Mouse (Mus musculus): ENCODE results near the gene 1700123L14Rik. TPM values are rescaled to one million over a fixed set of nuclear protein-coding genes. Genes with fewer than 3 reads are reported as not detected.
"Not testable (repeated sequence)": the region's sequence is repeated elsewhere in the genome, so short reads cannot be mapped to it uniquely, and the experiment has no call there.

1700123L14Rik gene
- 0.11 TPM in 1 of 2 replicates, not detected in the other for polyA plus RNA-seq (2016; fragmentation: Nextera tagmentation; extraction: Ambion mirVana)

DNA sequence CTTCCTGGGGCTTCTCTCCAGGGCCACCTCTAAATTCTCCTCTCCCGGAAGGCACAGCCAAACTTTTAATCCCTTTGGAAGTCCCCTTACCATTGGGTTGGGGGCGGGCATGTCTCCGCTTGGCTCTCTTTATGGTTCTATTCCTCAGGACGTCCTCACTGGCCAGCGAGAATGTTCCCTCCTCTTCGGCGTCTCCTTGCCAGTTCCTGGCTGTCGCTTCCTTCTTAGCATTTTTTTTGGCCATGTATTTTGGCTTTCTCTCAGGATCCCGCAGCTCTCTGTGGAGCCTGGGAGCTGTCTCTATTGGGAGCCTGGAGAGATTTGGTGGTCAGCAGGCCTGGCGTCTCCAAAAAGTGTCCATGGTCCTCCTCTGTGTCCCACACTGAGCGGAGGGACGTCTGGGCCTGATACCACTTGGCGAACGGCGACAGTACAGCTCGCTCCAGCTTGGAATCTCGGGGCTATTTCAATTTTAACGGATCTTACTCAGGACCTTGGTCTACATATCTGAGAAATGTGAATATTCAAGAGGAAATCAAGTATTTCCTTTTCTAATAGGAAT lies at the start of gene 1700123L14Rik:
Gene 1700123L14Rik, minus strand, starts transcription at position 426 of the 562 bp plus-strand sequence.
- H3K36me3 ChIP-seq: no peaks in the 10 kb centered on the region
- H3K4me3 ChIP-seq (replicated peaks): no peak within 1 kb of the TSS
- no peak within 1 kb of the TSS for H3K4me2 ChIP-seq
- H3K9ac ChIP-seq (replicated peaks): no peak within 1 kb of the TSS
- H3K9me3 ChIP-seq: no peaks in the 10 kb centered on the region
- ATAC-seq (ENCODE audit: insufficient number of reproducible peaks, insufficient read depth, low FRiP score, low TSS enrichment, low read depth): no peak
- no peaks in the 10 kb centered on the region for H3K4me1 ChIP-seq (replicated peaks)
- WGBS: 85% methylated on average over 18 of the region's 18 CpGs
- no peak within 1 kb of the TSS for H3K27ac ChIP-seq
- H3K27me3 ChIP-seq: no peaks in the 10 kb centered on the region

DNA sequence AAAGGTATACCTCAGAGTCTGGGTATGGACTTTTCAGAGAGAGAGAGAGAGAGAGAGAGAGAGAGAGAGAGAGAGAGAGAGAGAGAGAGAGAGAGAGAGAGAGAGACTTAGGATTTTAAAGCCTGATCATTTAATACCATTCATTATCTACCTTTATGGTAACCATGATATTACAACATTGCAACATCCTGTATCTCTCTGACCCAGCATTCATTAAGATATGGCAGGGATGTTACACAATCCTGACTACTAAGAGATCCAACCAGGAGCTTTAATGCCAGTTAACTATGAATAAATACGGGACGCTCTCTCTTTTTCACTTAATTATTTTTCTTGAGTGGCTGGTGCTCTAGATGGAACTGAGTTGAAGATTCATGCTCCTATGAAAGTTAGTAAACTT lies 39.4 kb upstream of the 1700123L14Rik start:
- 94% methylated on average over 2 of the region's 2 CpGs for WGBS
- Histone ChIP-seq H3K4me3 (replicated peaks) (no peak overlapping the region), H3K4me2 (no peak overlapping the region), H3K9ac (replicated peaks) (no peak overlapping the region), H3K36me3 (no peaks in the 10 kb centered on the region), H3K4me1 (replicated peaks) (no peaks in the 10 kb centered on the region), H3K27me3 (no peaks in the 10 kb centered on the region), H3K27ac (no peak overlapping the region), H3K9me3 (no peaks in the 10 kb centered on the region)
- no peak for ATAC-seq (ENCODE audit: insufficient number of reproducible peaks, insufficient read depth, low FRiP score, low TSS enrichment, low read depth)

DNA sequence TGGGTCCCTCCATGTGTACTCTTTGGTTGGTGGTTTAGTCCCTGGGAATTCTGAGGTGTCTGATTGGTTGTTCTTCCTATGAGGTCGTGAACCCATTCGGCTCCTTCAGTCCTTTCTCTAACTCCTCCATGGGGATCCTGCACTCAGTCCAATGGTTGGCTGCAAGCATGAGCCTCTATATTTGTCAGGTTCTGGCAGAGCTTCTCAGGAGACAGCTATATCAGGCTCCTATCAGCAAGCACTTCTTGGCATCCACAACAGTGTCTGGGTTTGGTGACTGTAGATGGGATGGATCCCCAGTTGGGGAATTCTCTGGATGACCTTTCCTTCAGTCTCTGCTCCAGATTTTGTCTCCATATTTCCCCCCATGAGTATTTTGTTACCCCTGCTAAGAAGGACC lies 32.9 kb upstream of the 1700123L14Rik start:
- H3K9ac ChIP-seq (replicated peaks); ATAC-seq (ENCODE audit: insufficient number of reproducible peaks, insufficient read depth, low FRiP score, low TSS enrichment, low read depth); H3K4me2 ChIP-seq; H3K36me3 ChIP-seq; H3K27me3 ChIP-seq; H3K27ac ChIP-seq; H3K4me3 ChIP-seq (replicated peaks); H3K9me3 ChIP-seq; H3K4me1 ChIP-seq (replicated peaks): not testable (repeated sequence)
- 92% methylated on average over 2 of the region's 2 CpGs for WGBS

DNA sequence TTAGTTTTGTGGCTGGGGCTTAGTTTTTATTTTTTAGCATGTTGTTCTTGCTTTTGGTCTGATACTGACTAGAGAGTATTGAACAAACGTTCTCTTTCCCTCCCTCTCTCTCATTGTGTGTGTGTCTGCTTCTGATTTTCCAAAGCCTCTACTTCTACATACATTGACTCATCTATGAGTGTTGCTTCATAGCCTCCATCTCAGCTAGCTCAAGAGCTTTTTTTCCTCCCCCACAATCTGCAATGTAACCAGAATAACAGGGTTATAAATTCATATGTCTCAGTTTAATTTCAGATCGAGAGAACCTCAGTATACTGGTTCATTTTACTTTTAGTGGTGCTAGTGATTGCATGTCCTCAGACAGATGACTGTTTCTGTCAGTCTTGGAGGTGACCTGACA lies 20.5 kb upstream of the 1700123L14Rik start:
- 77% methylated on average over 2 of the region's 2 CpGs for WGBS
- Histone ChIP-seq H3K4me3 (replicated peaks) (no peak overlapping the region), H3K4me2 (no peak overlapping the region), H3K9me3 (no peaks in the 10 kb centered on the region), H3K27me3 (no peaks in the 10 kb centered on the region), H3K4me1 (replicated peaks) (no peaks in the 10 kb centered on the region), H3K36me3 (no peaks in the 10 kb centered on the region), H3K27ac (no peak overlapping the region), H3K9ac (replicated peaks) (no peak overlapping the region)
- ATAC-seq (ENCODE audit: insufficient number of reproducible peaks, insufficient read depth, low FRiP score, low TSS enrichment, low read depth): no peak

DNA sequence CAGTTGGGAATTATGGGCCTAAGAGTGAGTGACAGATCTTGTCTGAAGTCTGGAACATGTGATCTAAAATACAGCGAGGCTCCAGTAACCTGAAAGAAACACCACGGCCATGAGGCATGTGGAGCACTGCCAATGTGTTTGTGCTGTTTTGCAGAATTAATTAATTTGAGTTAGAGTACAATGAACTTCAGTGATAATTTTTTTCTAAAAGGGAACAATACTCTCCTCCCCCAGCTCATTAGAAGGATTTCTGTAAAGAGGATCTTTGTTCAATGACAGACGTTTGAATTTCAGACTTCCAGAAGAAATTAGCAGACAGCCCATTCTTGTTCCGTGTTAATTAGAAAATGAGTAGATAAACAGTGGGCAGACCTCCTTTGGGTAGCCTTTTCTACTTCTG lies 17.3 kb upstream of the 1700123L14Rik start:
- H3K9ac ChIP-seq (replicated peaks): no peak overlapping the region
- H3K27ac ChIP-seq: no peak overlapping the region
- H3K4me1 ChIP-seq (replicated peaks): peaks cover 2% of the 10 kb centered on the region; the same call in 1 of the 2 replicates
- H3K27me3 ChIP-seq: no peaks in the 10 kb centered on the region
- H3K4me2 ChIP-seq: no peak overlapping the region
- no peak overlapping the region for H3K4me3 ChIP-seq (replicated peaks)
- ATAC-seq (ENCODE audit: insufficient number of reproducible peaks, insufficient read depth, low FRiP score, low TSS enrichment, low read depth): no peak
- no peaks in the 10 kb centered on the region for H3K36me3 ChIP-seq
- H3K9me3 ChIP-seq: no peaks in the 10 kb centered on the region
- 79% methylated on average over 4 of the region's 4 CpGs for WGBS

DNA sequence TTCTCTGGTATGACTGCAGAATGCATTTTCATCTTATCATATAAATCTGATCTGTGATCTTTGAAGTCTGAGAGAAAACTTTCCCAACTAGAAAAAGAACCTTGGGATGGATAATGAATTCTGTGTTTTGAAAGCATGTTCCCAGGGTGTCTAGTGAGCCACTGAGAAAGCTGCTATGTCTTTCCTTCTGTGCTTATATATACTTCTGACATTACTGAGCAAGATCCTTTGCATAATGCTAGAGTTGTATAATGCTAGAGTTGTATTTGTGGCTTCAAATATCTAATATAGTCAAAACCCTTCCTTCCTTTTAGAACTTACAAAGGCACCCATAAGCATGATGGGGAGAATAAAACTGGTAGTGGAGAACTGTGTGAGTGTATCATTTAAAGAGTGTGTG lies 12.5 kb upstream of the 1700123L14Rik start:
- no peak overlapping the region for H3K9ac ChIP-seq (replicated peaks)
- H3K4me1 ChIP-seq (replicated peaks): peaks cover 2% of the 10 kb centered on the region; the same call in 1 of the 2 replicates
- H3K27me3 ChIP-seq: no peaks in the 10 kb centered on the region
- no peaks in the 10 kb centered on the region for H3K36me3 ChIP-seq
- no peaks in the 10 kb centered on the region for H3K9me3 ChIP-seq
- no peak overlapping the region for H3K4me3 ChIP-seq (replicated peaks)
- no peak for ATAC-seq (ENCODE audit: insufficient number of reproducible peaks, insufficient read depth, low FRiP score, low TSS enrichment, low read depth)
- no peak overlapping the region for H3K4me2 ChIP-seq
- no peak overlapping the region for H3K27ac ChIP-seq

DNA sequence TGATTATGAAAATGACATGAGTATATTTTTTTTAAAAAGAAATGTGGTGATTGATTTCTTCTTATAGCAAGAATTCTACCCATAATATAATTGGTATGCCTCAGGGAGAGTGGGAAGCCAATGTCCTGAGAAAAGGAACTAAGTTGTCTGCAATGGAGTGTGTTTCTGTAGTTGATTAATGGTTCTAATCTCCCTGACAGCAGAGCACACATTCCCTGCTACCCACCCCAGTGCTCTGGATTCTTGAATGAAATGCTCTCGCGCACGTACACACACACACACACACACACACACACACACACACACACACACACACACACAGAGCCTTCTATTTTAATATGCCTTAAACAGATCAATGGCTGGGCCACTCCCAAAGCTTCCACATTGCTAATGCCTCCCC lies 7.6 kb upstream of the 1700123L14Rik start:
- 100% methylated on average over 2 of the region's 3 CpGs for WGBS
- Histone ChIP-seq H3K27me3 (no peaks in the 10 kb centered on the region), H3K4me1 (replicated peaks) (no peaks in the 10 kb centered on the region), H3K9me3 (no peaks in the 10 kb centered on the region), H3K36me3 (no peaks in the 10 kb centered on the region), H3K9ac (replicated peaks) (no peak overlapping the region), H3K27ac (no peak overlapping the region), H3K4me3 (replicated peaks) (no peak overlapping the region), H3K4me2 (no peak overlapping the region)
- no peak for ATAC-seq (ENCODE audit: insufficient number of reproducible peaks, insufficient read depth, low FRiP score, low TSS enrichment, low read depth)

DNA sequence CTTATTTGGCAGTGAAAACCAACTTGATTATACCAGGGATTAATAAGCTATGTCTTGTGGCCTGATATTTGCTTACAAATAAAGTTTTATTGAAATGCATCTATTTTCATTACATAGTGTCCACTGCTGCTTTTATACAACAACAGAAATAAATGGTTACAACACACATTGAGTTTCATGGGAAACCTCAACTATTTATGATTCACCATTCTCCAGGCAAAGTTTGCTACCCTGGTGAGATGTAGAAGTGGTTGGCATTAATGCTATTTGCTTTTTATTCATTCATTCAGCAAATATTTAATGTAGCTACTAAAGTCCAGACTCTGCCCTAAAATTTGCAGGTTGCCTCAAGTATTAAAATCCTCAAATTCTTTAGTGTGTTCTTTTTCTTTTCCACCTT lies 988 bp upstream of the 1700123L14Rik start:
- no peaks in the 10 kb centered on the region for H3K27me3 ChIP-seq
- no peak overlapping the region for H3K4me2 ChIP-seq
- ATAC-seq (ENCODE audit: insufficient number of reproducible peaks, insufficient read depth, low FRiP score, low TSS enrichment, low read depth): no peak
- H3K4me1 ChIP-seq (replicated peaks): no peaks in the 10 kb centered on the region
- no peaks in the 10 kb centered on the region for H3K36me3 ChIP-seq
- no peak overlapping the region for H3K4me3 ChIP-seq (replicated peaks)
- H3K27ac ChIP-seq: no peak overlapping the region
- H3K9ac ChIP-seq (replicated peaks): no peak overlapping the region
- no peaks in the 10 kb centered on the region for H3K9me3 ChIP-seq

DNA sequence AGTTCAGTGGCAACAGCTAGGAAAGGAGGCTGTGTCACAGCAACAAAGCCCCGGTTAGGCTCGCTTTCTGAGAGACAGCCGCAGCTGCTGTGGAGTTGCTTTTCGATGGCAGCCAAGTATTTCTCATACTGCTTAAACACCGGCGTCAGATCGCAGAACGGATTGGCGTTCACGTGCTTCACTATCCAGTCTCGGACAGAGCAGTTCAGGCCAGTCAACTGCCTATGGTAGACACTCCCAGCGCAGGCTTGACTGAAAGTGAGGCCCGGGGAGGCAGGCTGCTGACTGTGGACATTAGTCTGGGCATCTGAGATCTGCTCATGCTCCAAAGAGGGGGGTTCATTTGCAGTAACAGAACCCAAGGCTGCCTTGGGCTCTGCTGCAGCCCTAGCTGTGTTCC lies 640 bp downstream of the 1700123L14Rik start:
- 91% methylated on average over 13 of the region's 13 CpGs for WGBS
- Histone ChIP-seq H3K9ac (replicated peaks) (no peak overlapping the region), H3K27ac (no peak overlapping the region), H3K4me3 (replicated peaks) (no peak overlapping the region), H3K9me3 (no peaks in the 10 kb centered on the region), H3K36me3 (no peaks in the 10 kb centered on the region), H3K27me3 (no peaks in the 10 kb centered on the region), H3K4me1 (replicated peaks) (no peaks in the 10 kb centered on the region), H3K4me2 (no peak overlapping the region)
- ATAC-seq (ENCODE audit: insufficient number of reproducible peaks, insufficient read depth, low FRiP score, low TSS enrichment, low read depth): no peak

DNA sequence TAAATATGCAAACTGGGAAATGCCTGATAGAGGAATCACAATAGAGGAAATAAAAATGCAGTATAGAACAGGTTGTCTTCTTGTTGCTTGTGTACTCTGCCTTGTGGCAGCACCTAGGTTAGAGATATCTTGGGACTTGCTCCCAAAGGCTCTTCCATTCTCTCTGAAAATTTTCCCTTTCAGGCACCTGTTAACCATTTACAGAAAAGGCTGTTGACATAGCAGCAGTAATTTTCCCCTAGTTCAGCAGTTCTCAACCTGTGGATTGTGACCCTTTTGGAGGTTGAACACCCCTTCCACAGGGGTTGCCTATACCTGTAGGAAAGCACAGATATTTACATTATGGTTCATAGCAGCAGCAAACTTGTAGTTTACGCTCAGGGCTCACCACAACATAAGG lies 22.7 kb downstream of the 1700123L14Rik start:
- H3K4me1 ChIP-seq (replicated peaks): no peaks in the 10 kb centered on the region
- H3K27ac ChIP-seq: no peak overlapping the region
- no peak overlapping the region for H3K9ac ChIP-seq (replicated peaks)
- no peak overlapping the region for H3K4me3 ChIP-seq (replicated peaks)
- WGBS: 90% methylated on average over 1 of the region's 1 CpGs
- H3K4me2 ChIP-seq: no peak overlapping the region
- no peaks in the 10 kb centered on the region for H3K27me3 ChIP-seq
- no peaks in the 10 kb centered on the region for H3K36me3 ChIP-seq
- ATAC-seq (ENCODE audit: insufficient number of reproducible peaks, insufficient read depth, low FRiP score, low TSS enrichment, low read depth): no peak
- no peaks in the 10 kb centered on the region for H3K9me3 ChIP-seq

DNA sequence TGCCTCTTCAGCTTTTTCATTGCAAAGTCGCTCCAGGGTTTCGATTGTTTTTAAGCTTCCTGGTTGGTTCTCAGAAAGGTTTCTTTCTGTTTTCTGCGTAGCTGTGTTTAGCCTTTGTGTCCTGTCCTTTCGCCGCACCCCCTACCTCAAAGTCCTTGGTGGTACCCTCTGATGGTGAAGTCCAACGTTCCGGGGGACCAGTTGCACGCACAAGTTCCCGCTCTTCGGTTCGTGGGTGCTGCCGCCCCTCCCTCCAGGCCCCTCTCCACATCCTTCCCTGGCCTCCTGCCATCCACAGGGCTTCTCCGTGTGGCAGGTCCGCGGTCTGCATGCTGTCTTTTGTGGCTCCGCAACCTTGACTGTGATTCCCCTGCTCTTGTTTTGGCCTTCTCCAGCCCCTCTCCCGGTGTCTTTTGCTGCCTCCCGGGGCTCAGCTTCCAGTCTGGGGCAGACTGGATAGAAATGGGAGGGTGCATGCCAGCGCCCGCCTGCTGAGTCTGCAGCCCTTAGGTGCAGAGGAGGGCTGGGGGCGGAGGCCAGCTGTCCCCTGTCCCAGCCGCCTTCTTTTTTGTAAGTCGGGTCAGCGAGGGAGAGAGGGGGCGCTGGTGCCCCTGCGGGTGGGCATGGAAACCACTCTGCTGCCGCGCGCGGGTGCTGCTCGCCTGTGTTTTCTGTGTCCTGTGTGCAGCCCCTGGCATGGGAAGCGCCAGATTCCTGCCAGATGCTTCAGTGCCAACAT lies 49.3 kb downstream of the 1700123L14Rik start:
- 0 out of 2 replicates have a peak, but pooled peaks cover 2% of the 10 kb centered on the region for H3K27me3 ChIP-seq

DNA sequence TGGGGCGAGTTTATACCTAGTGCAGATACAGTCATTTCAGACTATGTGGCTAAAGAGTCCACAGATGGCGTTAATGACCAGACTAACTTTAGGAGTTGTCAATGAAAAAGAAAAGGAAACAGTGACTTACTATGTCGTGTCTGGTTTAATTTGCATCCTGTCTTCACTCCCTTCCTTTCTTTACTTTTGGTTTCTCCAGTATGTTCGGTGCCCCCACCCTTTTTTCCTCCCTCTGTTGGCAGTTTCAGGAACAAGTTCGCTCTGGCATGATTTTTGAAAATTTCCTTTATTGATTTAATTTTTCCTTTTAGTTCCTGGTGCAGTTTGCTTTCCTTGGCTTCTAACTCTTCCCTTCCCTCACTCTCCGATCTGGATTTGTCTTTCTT lies 49.9 kb downstream of the 1700123L14Rik start:
- H3K4me1 ChIP-seq (replicated peaks): peaks cover 17% of the 10 kb centered on the region; the same call in 1 of the 2 replicates
- peak overlapping the region; percentile 53 for H3K4me3 ChIP-seq (replicated peaks)
- H3K27me3 ChIP-seq: 0 out of 2 replicates have a peak, but pooled peaks cover 2% of the 10 kb centered on the region
- peak overlapping the region; percentile 93 for H3K4me2 ChIP-seq
- ATAC-seq (ENCODE audit: insufficient number of reproducible peaks, insufficient read depth, low FRiP score, low TSS enrichment, low read depth): no peak
- H3K9ac ChIP-seq (replicated peaks): peak overlapping the region; percentile 75
- H3K9me3 ChIP-seq: no peaks in the 10 kb centered on the region
- 7% methylated on average over 6 of the region's 6 CpGs for WGBS
- no peaks in the 10 kb centered on the region for H3K36me3 ChIP-seq
- H3K27ac ChIP-seq: no peak overlapping the region

More for the DNA sequence above, 49.3 kb downstream of the 1700123L14Rik start:
- ATAC-seq (ENCODE audit: insufficient number of reproducible peaks, insufficient read depth, low FRiP score, low TSS enrichment, low read depth): peak; percentile 64
- Histone ChIP-seq H3K9me3 (no peaks in the 10 kb centered on the region), H3K36me3 (no peaks in the 10 kb centered on the region), H3K27ac (peak overlapping the region; percentile 24; the same call in 1 of the 2 replicates), H3K4me3 (replicated peaks) (peak overlapping the region; percentile 53), H3K4me1 (replicated peaks) (peaks cover 17% of the 10 kb centered on the region; the same call in 1 of the 2 replicates), H3K4me2 (peak overlapping the region; percentile 93), H3K9ac (replicated peaks) (peak overlapping the region; percentile 75)
- WGBS: 1% methylated on average over 32 of the region's 32 CpGs
